Mouse (Mus musculus): ENCODE data around the gene Amt.

DNA sequence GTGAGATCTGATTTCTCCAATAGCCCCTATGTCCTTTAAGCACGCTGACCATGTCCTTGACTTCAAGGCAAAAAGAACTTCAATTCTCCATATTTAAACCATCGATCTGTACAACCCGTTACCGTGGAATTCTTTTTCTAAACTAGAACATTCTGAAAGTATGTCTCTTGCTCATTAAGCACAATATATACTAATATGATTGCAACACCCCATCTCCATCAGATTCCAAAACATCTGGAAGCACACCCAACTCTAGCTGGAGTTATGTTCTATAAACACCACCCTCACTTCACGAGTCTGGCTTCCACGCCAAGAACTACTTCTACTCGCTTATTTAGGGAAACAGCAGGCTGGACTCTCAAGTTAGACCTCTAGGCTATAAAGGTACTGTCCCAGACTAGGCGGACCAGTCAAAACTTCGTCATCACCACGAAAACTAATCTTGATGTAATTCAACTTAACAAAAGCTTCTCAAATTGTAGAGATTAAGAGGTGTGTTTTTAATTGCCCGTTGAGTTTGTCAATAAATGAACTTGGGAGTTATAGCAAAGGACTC is 34.1 kb upstream of the Amt start:
- TF ChIP-seq CTCF (IDR thresholded peaks at IDR 0.05; ENCODE audit: borderline replicate concordance, insufficient read depth, low read length), result no peak
- TF ChIP-seq POLR2A (IDR thresholded peaks at IDR 0.05; ENCODE audit: low read depth, low read length), result no peak; the same call in 1 of the 2 replicates

Data from embryonic fibroblast, embryonic 13.5 days (primary cell).